Mouse (Mus musculus) kidney, postnatal 0 days (tissue): ENCODE results near the gene Ndufb4. TPM values are rescaled to one million over a fixed set of nuclear protein-coding genes. Genes with fewer than 3 reads are reported as not detected.

Experiments used
- ATAC-seq: fragments of 200-750 bp; cut with Nextera tagmentation; replicated peaks from 2 replicates; pipeline ENCODE4 v1.8.0; 2017; ENCODE audit warnings: low read depth, moderate number of reproducible peaks, moderate TSS enrichment, moderate library complexity; ENCODE audit not compliant: low FRiP score
- DNase-seq: peaks from one replicate; pipeline ENCODE4 v3.0.0-alpha.2; 2016; ENCODE audit warnings: low spot score
- H3K27ac ChIP-seq: fragments of 300-500 bp; sonication (generic); 2 replicates; pipeline ENCODE4 v1.5.1; 2014; ENCODE audit warnings: mild to moderate bottlenecking
- H3K27me3 ChIP-seq: fragments of 300-500 bp; sonication (generic); 2 replicates; pipeline ENCODE4 v1.6.1; 2014; ENCODE audit warnings: low read length, mixed read lengths; ENCODE audit not compliant: insufficient read depth
- H3K36me3 ChIP-seq: fragments of 300-500 bp; sonication (generic); 2 replicates; pipeline ENCODE4 v1.6.1; 2014; ENCODE audit warnings: low read length, mixed read lengths; ENCODE audit not compliant: insufficient read depth
- H3K4me1 ChIP-seq: fragments of 300-500 bp; sonication (generic); replicated peaks from 2 replicates; pipeline ENCODE4 v1.6.1; 2014; ENCODE audit warnings: antibody characterized with exemption, low read length, mixed read lengths; ENCODE audit not compliant: insufficient read depth
- H3K4me2 ChIP-seq: fragments of 300-500 bp; sonication (generic); 2 replicates; pipeline ENCODE4 v1.6.1; 2014; ENCODE audit warnings: mild to moderate bottlenecking, low read length, moderate library complexity, mixed read lengths
- H3K4me3 ChIP-seq: fragments of 300-500 bp; sonication (generic); replicated peaks from 2 replicates; pipeline ENCODE4 v1.5.1; 2014; ENCODE audit warnings: low read depth, low read length
- H3K9ac ChIP-seq: fragments of 300-500 bp; sonication (generic); 2 replicates; pipeline ENCODE4 v1.6.1; 2014; ENCODE audit warnings: low read depth, low read length
- H3K9me3 ChIP-seq: fragments of 300-500 bp; sonication (generic); replicated peaks from 2 replicates; pipeline ENCODE4 v1.6.1; 2016; ENCODE audit warnings: low read length, inconsistent platforms, mixed read lengths
- CTCF ChIP-seq: IDR thresholded peaks from 2 replicates; pipeline ENCODE4 v1.5.1; 2016; ENCODE audit warnings: antibody characterized with exemption, low read depth, mild to moderate bottlenecking, moderate library complexity
- WGBS: fragments of 180-500 bp; shearing (Covaris S2); extraction: QIAGEN DNeasy Blood & Tissue Kit; methylation state at CpG from one replicate; pipeline ENCODE4 v1.1.7; 2014; 5-methylcytosine and 5-hydroxymethylcytosine counted together
- polyA plus RNA-seq: library from polyadenylated mRNA; unstranded; fragments of >200 nt; fragmentation: Nextera tagmentation; extraction: Ambion mirVana; gene quantifications from 2 replicates; pipeline ENCODE4 v1.2.1, GENCODE M21; 2015

Gene Ndufb4
- polyA plus RNA-seq, 1 experiment from 2014 or later, result 159 TPM

DNA sequence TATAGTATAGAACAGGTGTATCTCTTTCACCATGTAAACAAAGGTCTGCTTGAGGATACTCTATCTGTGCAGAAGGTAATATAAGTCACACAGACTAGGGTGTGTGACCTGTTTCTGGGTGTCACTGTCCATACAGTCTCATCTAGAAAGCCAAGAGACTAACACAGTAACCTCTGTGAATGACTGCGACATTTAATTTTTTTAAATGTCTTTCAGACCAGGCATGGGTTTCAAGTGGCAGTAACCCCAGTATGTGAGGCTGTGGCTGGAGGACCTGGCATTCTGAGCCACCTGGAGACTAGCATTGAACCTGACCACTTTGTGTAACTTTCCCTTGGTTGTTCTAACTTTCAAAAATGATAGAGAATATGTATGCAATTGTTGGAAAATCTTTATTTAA lies 1.2 kb downstream of the Ndufb4 start:
- 67% methylated on average over 1 of the region's 1 CpGs for WGBS
- ATAC-seq (no peak), DNase-seq (no peak)
- H3K4me2 ChIP-seq, result peak overlapping the region; percentile 67
- H3K27me3 ChIP-seq, result no peaks in the 10 kb centered on the region
- H3K27ac ChIP-seq, result no peak overlapping the region
- 0 out of 2 replicates have a peak, but pooled peaks cover 2% of the 10 kb centered on the region for H3K36me3 ChIP-seq
- H3K4me3 ChIP-seq, result peak overlapping the region; percentile 63; the same call in 1 of the 2 replicates
- H3K4me1 ChIP-seq, result peaks cover 16% of the 10 kb centered on the region; the same call in 1 of the 2 replicates
- TF ChIP-seq CTCF, result no peak
- peak overlapping the region; percentile 85; the same call in 1 of the 2 replicates for H3K9ac ChIP-seq
- H3K9me3 ChIP-seq, result no peaks in the 10 kb centered on the region

DNA sequence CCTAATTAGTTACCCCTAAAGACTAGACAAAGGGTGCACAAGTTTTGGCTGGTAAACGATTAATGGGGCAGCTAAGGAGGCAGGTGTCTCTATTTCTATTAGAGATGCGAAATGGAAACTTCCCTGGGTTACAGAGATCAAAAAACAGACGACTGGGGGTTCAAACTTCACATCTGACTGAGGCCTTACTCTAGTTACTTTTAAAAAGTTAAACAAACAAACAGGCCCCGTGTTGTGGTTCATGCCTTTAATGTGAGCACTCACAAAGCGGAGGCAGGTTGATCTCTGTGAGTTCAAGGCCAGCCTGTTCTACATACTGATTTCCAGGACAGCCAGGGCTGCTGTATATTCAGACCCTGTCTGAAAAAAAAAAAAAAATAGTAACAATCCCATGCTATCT lies 1.6 kb downstream of the Ndufb4 start:
- H3K9ac ChIP-seq, result no peak overlapping the region
- H3K36me3 ChIP-seq, result 0 out of 2 replicates have a peak, but pooled peaks cover 6% of the 10 kb centered on the region
- H3K9me3 ChIP-seq, result no peaks in the 10 kb centered on the region
- WGBS, result 55% methylated on average over 5 of the region's 5 CpGs
- peaks cover 16% of the 10 kb centered on the region; the same call in 1 of the 2 replicates for H3K4me1 ChIP-seq
- no peaks in the 10 kb centered on the region for H3K27me3 ChIP-seq
- DNase-seq (no peak), ATAC-seq (no peak)
- no peak overlapping the region for H3K4me3 ChIP-seq
- TF ChIP-seq CTCF, result no peak
- no peak overlapping the region for H3K27ac ChIP-seq
- H3K4me2 ChIP-seq, result peak overlapping the region; percentile 67; the same call in 1 of the 2 replicates

DNA sequence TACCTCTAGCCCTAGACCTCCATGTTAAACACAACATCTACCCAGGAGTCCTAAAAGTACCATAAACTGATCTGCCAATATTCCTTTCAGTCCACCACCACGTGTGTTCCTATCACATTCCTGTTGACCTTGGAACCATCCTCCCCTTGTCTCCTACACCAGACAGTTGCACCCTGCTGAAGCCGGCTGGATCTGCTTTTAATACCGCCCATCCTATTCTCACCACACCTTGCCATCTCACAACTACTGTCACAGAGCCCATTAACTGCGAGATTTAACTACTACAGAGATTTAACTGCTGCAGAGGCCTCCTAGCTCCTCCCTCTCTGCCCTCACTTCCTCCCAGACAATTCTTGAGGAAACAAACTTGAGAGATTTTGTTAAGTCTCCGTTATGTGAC lies 2.8 kb downstream of the Ndufb4 start:
- no peak overlapping the region for H3K4me3 ChIP-seq
- no peaks in the 10 kb centered on the region for H3K9me3 ChIP-seq
- peak; percentile 58 for ATAC-seq
- TF ChIP-seq CTCF, result no peak
- peaks cover 16% of the 10 kb centered on the region; the same call in 1 of the 2 replicates for H3K4me1 ChIP-seq
- H3K9ac ChIP-seq, result no peak overlapping the region
- no peaks in the 10 kb centered on the region for H3K27me3 ChIP-seq
- H3K4me2 ChIP-seq, result no peak overlapping the region
- H3K27ac ChIP-seq, result 0 out of 2 replicates have a peak overlapping the region, but pooled peaks have one; percentile 28
- peaks cover 14% of the 10 kb centered on the region for H3K36me3 ChIP-seq
- 44% methylated on average over 5 of the region's 5 CpGs for WGBS
- DNase-seq, result peak; percentile 80

DNA sequence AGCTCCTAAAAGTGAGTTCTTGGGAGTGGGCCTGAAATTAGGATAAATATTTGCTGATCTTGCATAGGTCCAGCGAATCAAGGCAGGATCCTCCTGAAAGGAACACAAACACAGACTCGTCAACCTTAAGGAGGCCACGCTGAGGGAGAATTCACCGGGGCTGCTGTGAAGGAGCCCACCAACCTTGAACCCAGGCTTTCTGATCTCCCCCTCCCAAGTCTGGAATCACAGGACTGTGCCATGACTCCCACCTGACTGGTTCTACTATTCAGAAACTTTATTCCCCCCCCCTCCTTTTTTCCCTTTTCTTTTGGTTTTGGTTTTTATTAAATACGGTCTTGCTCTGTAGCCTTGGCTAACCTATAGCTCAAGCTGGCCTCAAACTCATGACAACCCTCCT lies 5.2 kb downstream of the Ndufb4 start:
- Histone ChIP-seq H3K36me3 (peaks cover 16% of the 10 kb centered on the region), H3K9me3 (no peaks in the 10 kb centered on the region), H3K9ac (no peak overlapping the region), H3K4me1 (0 out of 2 replicates have a peak, but pooled peaks cover 10% of the 10 kb centered on the region), H3K27me3 (no peaks in the 10 kb centered on the region), H3K27ac (no peak overlapping the region), H3K4me2 (no peak overlapping the region), H3K4me3 (no peak overlapping the region)
- no peak for TF ChIP-seq CTCF
- DNase-seq (no peak), ATAC-seq (no peak)
- 72% methylated on average over 5 of the region's 5 CpGs for WGBS

DNA sequence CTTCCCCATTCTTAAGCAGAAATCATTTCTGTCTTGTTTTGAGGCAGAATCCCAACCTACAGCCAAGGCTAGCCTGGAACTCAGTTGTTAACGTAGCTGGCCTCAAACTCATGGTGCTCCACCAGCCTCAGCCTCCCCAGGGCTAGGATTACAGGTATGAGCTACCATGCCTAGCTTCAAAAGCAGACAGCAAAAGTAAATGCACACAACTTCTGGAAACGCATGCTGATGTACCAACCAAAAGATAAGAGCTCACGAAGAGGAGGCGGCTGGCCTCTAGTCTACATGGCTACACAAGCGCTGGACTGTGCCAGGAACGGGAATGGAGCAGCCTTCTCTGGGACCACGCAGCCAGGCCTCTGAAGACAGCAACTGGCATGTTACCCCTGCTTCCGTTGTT lies 6.3 kb downstream of the Ndufb4 start:
- Histone ChIP-seq H3K36me3 (peaks cover 16% of the 10 kb centered on the region), H3K9me3 (no peaks in the 10 kb centered on the region), H3K4me2 (no peak overlapping the region), H3K9ac (no peak overlapping the region), H3K4me1 (0 out of 2 replicates have a peak, but pooled peaks cover 6% of the 10 kb centered on the region), H3K27me3 (no peaks in the 10 kb centered on the region), H3K4me3 (no peak overlapping the region), H3K27ac (no peak overlapping the region)
- TF ChIP-seq CTCF, result no peak
- DNase-seq (no peak), ATAC-seq (no peak)
- WGBS, result 95% methylated on average over 8 of the region's 8 CpGs

DNA sequence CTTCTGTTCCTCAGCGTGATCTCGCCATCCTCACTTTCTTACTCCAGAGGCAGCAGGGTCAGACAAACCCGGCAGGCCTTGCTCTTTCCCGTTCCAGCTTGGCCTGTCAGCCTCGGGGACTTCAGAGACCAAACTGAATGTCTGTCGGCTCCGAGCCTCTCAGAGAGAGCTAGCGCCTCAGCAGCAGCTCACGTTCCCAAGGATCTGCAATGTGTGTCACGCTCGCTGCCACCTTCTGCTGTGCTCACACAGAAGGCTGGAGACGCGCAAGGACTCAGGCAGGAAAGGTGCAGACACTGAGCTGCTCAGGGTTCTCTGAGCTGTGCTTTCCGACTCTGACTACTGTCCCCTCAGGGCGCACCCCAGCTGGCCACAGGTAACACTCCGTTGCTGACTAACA lies 7.2 kb downstream of the Ndufb4 start:
- Histone ChIP-seq H3K4me2 (no peak overlapping the region), H3K9me3 (no peaks in the 10 kb centered on the region), H3K27me3 (no peaks in the 10 kb centered on the region), H3K4me3 (no peak overlapping the region), H3K36me3 (peaks cover 16% of the 10 kb centered on the region), H3K27ac (0 out of 2 replicates have a peak overlapping the region, but pooled peaks have one; percentile 1), H3K9ac (no peak overlapping the region), H3K4me1 (0 out of 2 replicates have a peak, but pooled peaks cover 1% of the 10 kb centered on the region)
- ATAC-seq, result no peak
- no peak for DNase-seq
- no peak for TF ChIP-seq CTCF
- 86% methylated on average over 16 of the region's 16 CpGs for WGBS

DNA sequence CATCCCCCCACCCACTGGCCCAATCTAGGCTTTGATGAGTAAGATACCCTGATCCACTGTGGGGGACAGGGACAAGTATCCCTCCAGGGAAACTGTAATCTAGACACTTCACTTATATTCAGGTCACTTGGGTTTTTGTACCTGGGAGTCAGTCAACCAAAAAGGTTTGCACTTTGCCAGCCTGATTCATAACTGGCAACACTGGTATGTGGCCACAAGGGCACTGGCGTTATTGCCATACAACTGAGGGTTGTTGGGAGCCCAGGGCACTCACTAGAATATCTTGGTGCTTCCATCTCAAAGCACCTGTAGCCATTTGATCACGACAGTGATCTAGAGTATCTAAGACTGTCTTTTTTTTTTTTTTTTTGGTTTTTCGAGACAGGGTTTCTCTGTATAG lies 8.5 kb downstream of the Ndufb4 start:
- Histone ChIP-seq H3K36me3 (peaks cover 16% of the 10 kb centered on the region), H3K9me3 (no peaks in the 10 kb centered on the region), H3K27ac (no peak overlapping the region), H3K9ac (no peak overlapping the region), H3K27me3 (no peaks in the 10 kb centered on the region), H3K4me3 (no peak overlapping the region), H3K4me1 (no peaks in the 10 kb centered on the region), H3K4me2 (no peak overlapping the region)
- ATAC-seq (no peak), DNase-seq (no peak)
- no peak for TF ChIP-seq CTCF
- 88% methylated on average over 3 of the region's 3 CpGs for WGBS
